Mouse (Mus musculus) kidney, embryonic 15.5 days (tissue): ENCODE results near the gene Dis3. TPM values are rescaled to one million over a fixed set of nuclear protein-coding genes. Genes with fewer than 3 reads are reported as not detected.
A peak's percentile ranks its signal among the peaks of the same experiment; 100 is the strongest.

ENCODE experiments used
- ATAC-seq: fragments of 200-750 bp; cut with Nextera tagmentation; replicated peaks from 2 replicates; pipeline ENCODE4 v1.8.0; 2017; ENCODE audit warnings: moderate TSS enrichment; ENCODE audit not compliant: low FRiP score
- H3K27ac ChIP-seq: fragments of 300-500 bp; sonication (generic); 2 replicates; pipeline ENCODE4 v1.5.1; 2015; ENCODE audit warnings: mild to moderate bottlenecking, inconsistent platforms
- H3K27me3 ChIP-seq: fragments of 300-500 bp; sonication (generic); 2 replicates; pipeline ENCODE4 v1.6.1; 2015; ENCODE audit warnings: inconsistent platforms
- H3K36me3 ChIP-seq: fragments of 300-500 bp; sonication (generic); 2 replicates; pipeline ENCODE4 v1.6.1; 2015; ENCODE audit warnings: inconsistent platforms
- H3K4me1 ChIP-seq: fragments of 300-500 bp; sonication (generic); 2 replicates; pipeline ENCODE4 v1.6.1; 2015; ENCODE audit warnings: inconsistent platforms
- H3K4me2 ChIP-seq: fragments of 300-500 bp; sonication (generic); 2 replicates; pipeline ENCODE4 v1.6.1; 2015; ENCODE audit warnings: moderate library complexity, mild to moderate bottlenecking, inconsistent platforms
- H3K4me3 ChIP-seq: fragments of 300-500 bp; sonication (generic); replicated peaks from 2 replicates; pipeline ENCODE4 v1.5.1; 2015; ENCODE audit warnings: mild to moderate bottlenecking, inconsistent platforms
- H3K9ac ChIP-seq: fragments of 300-500 bp; sonication (generic); 2 replicates; pipeline ENCODE4 v1.6.1; 2015; ENCODE audit warnings: mild to moderate bottlenecking, inconsistent platforms
- H3K9me3 ChIP-seq: fragments of 300-500 bp; sonication (generic); replicated peaks from 2 replicates; pipeline ENCODE4 v1.6.1; 2016; ENCODE audit warnings: inconsistent platforms
- WGBS: fragments of 180-500 bp; shearing (Covaris S2); methylation state at CpG from one replicate; pipeline ENCODE4 v1.1.7; 2015; ENCODE audit warnings: mixed read lengths; 5-methylcytosine and 5-hydroxymethylcytosine counted together
- polyA plus RNA-seq: library from polyadenylated mRNA; unstranded; fragments of >200 nt; fragmentation: Nextera tagmentation; extraction: Ambion mirVana; gene quantifications from 2 replicates; pipeline ENCODE4 v1.2.1, GENCODE M21; 2015

Dis3 gene
- 29.6 and 31.5 TPM in 2 replicates for polyA plus RNA-seq

GRCm38 (mm10) chr14:99099267-99099966 is at the start of gene Dis3, which contains the start of gene Pibf1:
TSS of gene Dis3 (minus strand) at chr14:99099770.
TSS of gene Pibf1 (plus strand) at chr14:99099424.
- Histone ChIP-seq H3K4me2 (peak within 1 kb of the TSS; percentile 61), H3K36me3 (peaks cover 68% of the 10 kb centered on the region), H3K9ac (peak within 1 kb of the TSS; percentile 92), H3K27ac (peak within 1 kb of the TSS; percentile 83), H3K27me3 (no peaks in the 10 kb centered on the region), H3K4me3 (peak within 1 kb of the TSS; percentile 99), H3K4me1 (peaks cover 12% of the 10 kb centered on the region), H3K9me3 (no peaks in the 10 kb centered on the region)
- peak; percentile 100 for ATAC-seq
- WGBS: under 1% methylated on average over 73 of the region's 73 CpGs

GRCm38 (mm10) chr14:99146841-99147240 is 47.3 kb upstream of the Dis3 start:
- Histone ChIP-seq H3K27me3 (no peaks in the 10 kb centered on the region), H3K27ac (no peak overlapping the region), H3K4me3 (no peak overlapping the region), H3K9ac (no peak overlapping the region), H3K36me3 (peaks cover 32% of the 10 kb centered on the region), H3K4me1 (no peaks in the 10 kb centered on the region), H3K4me2 (no peak overlapping the region), H3K9me3 (no peaks in the 10 kb centered on the region)
- no peak for ATAC-seq
- WGBS: 86% methylated on average over 1 of the region's 1 CpGs

GRCm38 (mm10) chr14:99141786-99142633 is 42.4 kb upstream of the Dis3 start:
- H3K9ac ChIP-seq: no peak overlapping the region
- no peak overlapping the region for H3K4me3 ChIP-seq
- no peaks in the 10 kb centered on the region for H3K9me3 ChIP-seq
- ATAC-seq: peak; percentile 86
- H3K27me3 ChIP-seq: no peaks in the 10 kb centered on the region
- peaks cover 31% of the 10 kb centered on the region for H3K36me3 ChIP-seq
- no peak overlapping the region for H3K27ac ChIP-seq
- WGBS: 24% methylated on average over 15 of the region's 15 CpGs
- H3K4me1 ChIP-seq: no peaks in the 10 kb centered on the region
- no peak overlapping the region for H3K4me2 ChIP-seq

GRCm38 (mm10) chr14:99140036-99140435 is 40.5 kb upstream of the Dis3 start:
- Histone ChIP-seq H3K9me3 (no peaks in the 10 kb centered on the region), H3K27me3 (no peaks in the 10 kb centered on the region), H3K4me2 (no peak overlapping the region), H3K4me1 (no peaks in the 10 kb centered on the region), H3K36me3 (peaks cover 46% of the 10 kb centered on the region), H3K9ac (no peak overlapping the region), H3K27ac (no peak overlapping the region), H3K4me3 (no peak overlapping the region)
- no peak for ATAC-seq
- 93% methylated on average over 2 of the region's 2 CpGs for WGBS

- H3K9ac ChIP-seq: no peak overlapping the region
- H3K4me3 ChIP-seq: no peak overlapping the region
- no peak overlapping the region for H3K4me2 ChIP-seq
- peaks cover 44% of the 10 kb centered on the region for H3K36me3 ChIP-seq
- H3K4me1 ChIP-seq: no peaks in the 10 kb centered on the region
- no peak overlapping the region for H3K27ac ChIP-seq
- H3K27me3 ChIP-seq: no peaks in the 10 kb centered on the region
- 90% methylated on average over 16 of the region's 16 CpGs for WGBS
- no peak for ATAC-seq
- H3K9me3 ChIP-seq: no peaks in the 10 kb centered on the region
Measured at GRCm38 (mm10) chr14:99136297-99136696, 36.7 kb upstream of the Dis3 start.

- Histone ChIP-seq H3K27me3 (no peaks in the 10 kb centered on the region), H3K27ac (no peak overlapping the region), H3K9me3 (no peaks in the 10 kb centered on the region), H3K4me2 (no peak overlapping the region), H3K4me3 (no peak overlapping the region), H3K9ac (no peak overlapping the region), H3K4me1 (no peaks in the 10 kb centered on the region), H3K36me3 (peaks cover 46% of the 10 kb centered on the region)
- 84% methylated on average over 9 of the region's 9 CpGs for WGBS
- no peak; the same call in 1 of the 2 replicates for ATAC-seq
Measured at GRCm38 (mm10) chr14:99135761-99136160, 36.2 kb upstream of the Dis3 start.

GRCm38 (mm10) chr14:99134048-99134447 is 34.5 kb upstream of the Dis3 start:
- H3K4me1 ChIP-seq: no peaks in the 10 kb centered on the region
- H3K4me2 ChIP-seq: no peak overlapping the region
- no peak overlapping the region for H3K4me3 ChIP-seq
- ATAC-seq: no peak
- peaks cover 42% of the 10 kb centered on the region for H3K36me3 ChIP-seq
- H3K27ac ChIP-seq: no peak overlapping the region
- H3K9ac ChIP-seq: no peak overlapping the region
- WGBS: 94% methylated on average over 2 of the region's 2 CpGs
- H3K9me3 ChIP-seq: no peaks in the 10 kb centered on the region
- H3K27me3 ChIP-seq: no peaks in the 10 kb centered on the region

- 82% methylated on average over 2 of the region's 2 CpGs for WGBS
- H3K4me3 ChIP-seq: no peak overlapping the region
- no peaks in the 10 kb centered on the region for H3K4me1 ChIP-seq
- no peaks in the 10 kb centered on the region for H3K27me3 ChIP-seq
- H3K36me3 ChIP-seq: peaks cover 13% of the 10 kb centered on the region
- no peak overlapping the region for H3K4me2 ChIP-seq
- ATAC-seq: no peak
- no peaks in the 10 kb centered on the region for H3K9me3 ChIP-seq
- no peak overlapping the region for H3K27ac ChIP-seq
- H3K9ac ChIP-seq: no peak overlapping the region
Measured at GRCm38 (mm10) chr14:99129050-99129449, 29.5 kb upstream of the Dis3 start.

- ATAC-seq: no peak
- WGBS: 86% methylated on average over 1 of the region's 1 CpGs
Measured at GRCm38 (mm10) chr14:99127509-99127908, 27.9 kb upstream of the Dis3 start.

GRCm38 (mm10) chr14:99126713-99127112 is 27.1 kb upstream of the Dis3 start:
- no peak overlapping the region for H3K27ac ChIP-seq

More at GRCm38 (mm10) chr14:99127509-99127908, 27.9 kb upstream of the Dis3 start:
- Histone ChIP-seq H3K4me1 (no peaks in the 10 kb centered on the region), H3K27me3 (no peaks in the 10 kb centered on the region), H3K27ac (no peak overlapping the region), H3K4me3 (no peak overlapping the region), H3K9ac (no peak overlapping the region), H3K9me3 (no peaks in the 10 kb centered on the region), H3K4me2 (no peak overlapping the region), H3K36me3 (peaks cover 12% of the 10 kb centered on the region)

GRCm38 (mm10) chr14:99124076-99124475 is 24.5 kb upstream of the Dis3 start:
- peaks cover 10% of the 10 kb centered on the region; the same call in 1 of the 2 replicates for H3K36me3 ChIP-seq
- H3K4me2 ChIP-seq: no peak overlapping the region
- H3K4me3 ChIP-seq: no peak overlapping the region
- H3K27me3 ChIP-seq: no peaks in the 10 kb centered on the region
- no peaks in the 10 kb centered on the region for H3K4me1 ChIP-seq
- ATAC-seq: no peak
- H3K27ac ChIP-seq: no peak overlapping the region
- no peak overlapping the region for H3K9ac ChIP-seq
- 84% methylated on average over 4 of the region's 4 CpGs for WGBS
- H3K9me3 ChIP-seq: no peaks in the 10 kb centered on the region

More at GRCm38 (mm10) chr14:99126713-99127112, 27.1 kb upstream of the Dis3 start:
- no peak overlapping the region for H3K4me2 ChIP-seq
- ATAC-seq: no peak
- no peak overlapping the region for H3K4me3 ChIP-seq
- 94% methylated on average over 4 of the region's 4 CpGs for WGBS
- H3K9ac ChIP-seq: no peak overlapping the region
- no peaks in the 10 kb centered on the region for H3K9me3 ChIP-seq
- no peaks in the 10 kb centered on the region for H3K27me3 ChIP-seq
- H3K4me1 ChIP-seq: no peaks in the 10 kb centered on the region
- peaks cover 16% of the 10 kb centered on the region for H3K36me3 ChIP-seq
